Mouse (Mus musculus): Measurements from ENCODE around the gene Adcy7.

The Adcy7 gene

DNA sequence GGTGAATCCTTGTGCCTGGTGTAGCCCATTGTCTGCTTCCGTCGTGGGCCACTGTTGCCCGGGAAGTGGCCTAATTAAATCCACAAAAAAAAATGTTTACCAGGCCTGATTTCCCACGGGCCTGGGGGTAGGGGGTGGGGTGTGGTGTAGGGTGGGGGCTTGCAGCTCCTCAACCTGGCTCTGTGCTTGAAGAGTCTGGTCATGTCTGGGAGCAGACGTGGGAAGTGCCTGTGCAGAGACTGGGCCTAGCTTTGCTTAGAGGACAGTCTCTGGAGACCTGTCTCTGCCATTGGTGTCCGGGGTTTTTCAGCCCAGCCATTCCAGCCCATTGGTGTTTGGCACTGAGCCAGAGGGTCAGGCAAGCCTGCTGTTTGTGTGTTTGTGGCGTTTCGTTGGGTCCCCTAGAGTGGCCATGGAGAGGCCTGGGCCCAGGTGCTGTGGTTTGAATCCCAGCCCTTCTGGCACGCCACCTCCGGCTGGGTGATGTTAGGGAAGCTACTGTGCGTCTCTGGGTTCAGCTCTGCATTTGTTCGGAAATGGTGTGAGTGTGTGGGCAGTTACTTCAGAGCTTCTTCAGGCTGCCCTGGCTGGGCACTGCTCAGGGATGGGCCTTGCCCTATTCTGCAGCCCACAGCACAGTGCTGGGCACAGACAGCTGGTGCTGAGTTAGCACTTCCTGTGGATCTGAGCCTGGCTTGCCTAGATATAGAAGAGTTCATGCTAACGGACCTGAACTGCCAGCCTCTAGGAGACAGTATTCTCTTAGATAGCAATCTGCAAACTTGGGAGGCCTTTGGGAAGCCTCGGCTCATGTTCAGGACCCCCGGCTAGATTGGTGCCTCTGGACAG lies 29.6 kb downstream of the Adcy7 start:
- DNase-seq (ENCODE audit: low read depth), result no peak

DNA sequence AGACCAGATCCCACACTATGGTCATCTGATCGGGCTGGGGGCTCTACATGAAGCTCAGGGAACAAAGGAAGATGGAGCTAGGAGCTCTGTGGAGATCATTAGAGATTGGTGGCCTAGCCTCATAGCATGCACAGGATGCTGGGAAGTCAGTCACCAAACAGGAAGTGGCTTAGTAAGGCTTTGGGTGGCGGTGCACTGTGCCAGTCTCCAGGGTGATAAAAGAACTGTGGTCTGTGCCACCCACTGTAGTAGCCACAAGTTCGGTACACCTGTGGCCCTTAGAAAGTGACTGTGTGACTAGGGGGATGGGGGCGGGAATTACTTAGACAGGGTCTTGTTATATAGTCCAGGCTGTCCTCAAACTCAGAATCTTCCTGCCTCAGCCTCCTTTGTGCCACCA lies 33.6 kb downstream of the Adcy7 start:
- peak; percentile 67 for DNase-seq (ENCODE audit: low read depth)

DNA sequence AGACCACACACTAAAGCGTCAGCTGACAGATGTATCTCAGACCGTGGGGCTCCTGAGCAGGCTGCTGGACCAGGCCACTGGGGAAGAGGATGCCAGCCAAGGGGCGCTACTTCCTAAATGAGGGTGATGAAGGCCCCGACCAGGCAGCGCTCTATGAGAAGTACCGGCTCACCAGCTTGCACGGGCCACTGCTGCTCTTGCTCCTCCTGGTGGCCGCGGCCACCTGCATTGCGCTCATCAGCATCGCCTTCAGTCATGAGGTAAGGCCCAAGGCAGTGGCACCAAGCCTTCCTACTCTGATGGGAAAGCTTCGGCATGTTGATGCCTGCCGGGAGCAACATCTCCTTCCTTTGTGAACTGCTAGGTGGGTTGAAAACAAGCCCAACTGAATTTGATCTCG lies 34.3 kb downstream of the Adcy7 start:
- peak; percentile 60 for DNase-seq (ENCODE audit: low read depth)

DNA sequence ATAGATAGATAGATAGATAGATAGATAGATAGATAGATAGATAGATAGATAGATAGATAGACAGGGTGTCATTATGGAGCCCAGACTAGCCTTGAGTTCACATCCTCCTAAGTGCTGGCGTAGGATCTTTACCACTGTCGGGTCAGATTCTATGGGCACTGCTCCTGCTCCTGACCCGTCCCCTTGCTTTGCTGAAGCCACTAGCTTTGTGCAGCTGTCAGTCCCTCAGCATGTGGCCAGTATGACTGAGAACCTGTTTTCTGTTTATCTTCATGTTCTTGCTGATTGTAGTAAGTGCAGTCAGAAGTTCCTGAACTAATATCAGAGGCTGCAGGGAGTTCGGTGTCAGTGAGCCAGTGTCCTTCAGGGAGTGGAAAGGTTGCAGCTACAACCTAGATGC lies 35.5 kb downstream of the Adcy7 start:
- DNase-seq (ENCODE audit: low read depth), result no peak

DNA sequence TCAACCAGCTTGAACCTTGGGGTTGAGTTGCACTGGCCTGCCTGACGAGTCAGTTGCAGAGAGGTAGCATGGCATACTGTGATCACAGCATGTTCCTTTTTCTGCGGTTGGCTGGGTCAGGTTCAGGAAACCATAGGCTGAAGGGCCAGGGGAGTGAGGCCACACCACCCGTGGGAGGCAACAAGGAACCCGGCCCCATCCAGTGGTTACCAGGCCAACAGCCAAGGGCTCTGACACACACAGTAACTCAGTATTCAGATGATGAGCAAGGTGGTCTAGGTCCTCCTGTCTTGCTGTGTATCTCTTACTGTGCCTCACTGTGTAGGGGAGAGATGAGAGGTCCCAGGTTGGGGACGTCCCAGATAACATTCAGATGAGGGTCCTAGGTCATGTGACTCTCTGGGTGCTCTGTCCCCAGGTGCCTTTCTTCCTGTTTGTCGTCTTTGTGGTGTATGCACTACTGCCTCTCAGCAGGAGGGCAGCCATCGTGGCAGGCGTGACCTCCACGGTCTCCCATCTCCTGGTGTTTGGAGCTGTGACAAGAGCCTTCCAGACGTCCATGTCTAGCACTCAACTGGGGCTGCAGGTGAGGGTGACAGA lies 37.2 kb downstream of the Adcy7 start:
- DNase-seq (ENCODE audit: low read depth), result no peak

DNA sequence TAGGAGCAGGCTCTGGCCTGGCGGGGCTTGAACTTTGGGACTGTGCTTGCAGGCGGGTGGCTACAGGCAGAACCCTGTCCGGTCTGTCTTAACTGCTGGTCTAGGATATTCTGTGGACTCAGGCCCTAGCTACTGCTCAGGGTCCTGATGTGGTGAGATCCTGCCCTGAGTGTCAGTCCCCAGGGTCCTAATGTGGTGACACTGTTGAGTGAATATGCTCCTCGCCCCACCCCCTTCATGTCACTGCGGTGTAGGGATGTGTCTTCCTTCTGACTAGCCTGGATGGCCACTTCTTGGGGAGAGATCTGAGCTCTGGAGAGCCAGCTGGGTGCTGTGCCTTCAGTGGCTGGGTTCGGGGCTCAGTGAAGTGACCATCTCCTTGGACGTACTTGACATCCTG lies 37.7 kb downstream of the Adcy7 start:
- DNase-seq (ENCODE audit: low read depth), result no peak

DNA sequence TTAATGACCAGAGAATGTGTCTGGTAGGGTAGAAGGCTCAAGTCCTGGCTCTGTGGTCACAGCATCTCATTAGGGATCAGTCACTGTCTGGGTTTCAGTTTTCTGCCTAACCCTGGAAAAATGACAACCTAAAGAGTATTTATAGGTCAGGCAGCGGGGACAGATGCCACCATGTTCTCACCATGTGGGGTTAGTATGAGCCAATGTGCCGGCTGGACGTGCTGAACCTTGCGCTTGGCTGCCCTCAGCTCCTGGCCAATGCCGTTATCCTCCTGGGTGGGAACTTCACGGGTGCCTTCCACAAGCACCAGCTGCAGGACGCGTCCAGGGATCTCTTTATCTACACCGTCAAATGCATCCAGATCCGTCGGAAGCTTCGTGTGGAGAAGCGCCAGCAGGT lies 38.1 kb downstream of the Adcy7 start:
- no peak for DNase-seq (ENCODE audit: low read depth)

DNA sequence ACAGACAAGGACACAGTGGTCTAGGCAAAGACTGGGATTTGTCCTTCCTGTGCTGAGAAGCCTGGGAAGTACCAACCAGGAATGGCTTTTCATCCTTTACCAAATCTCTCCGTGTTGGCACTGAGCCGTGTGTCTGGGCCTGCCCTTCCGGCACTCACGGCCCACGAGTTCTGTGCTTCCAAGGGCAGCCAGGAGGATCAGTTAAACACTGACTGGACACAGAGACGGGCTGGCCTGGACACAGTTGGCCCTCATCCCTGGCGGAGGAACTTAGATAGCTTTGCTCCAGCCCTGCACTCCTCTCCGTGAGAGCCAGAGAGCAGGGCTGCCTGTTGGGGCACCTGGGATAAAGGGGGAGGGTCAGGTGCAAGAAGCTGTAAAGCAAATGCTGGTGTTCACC lies 40.8 kb downstream of the Adcy7 start:
- DNase-seq (ENCODE audit: low read depth), result no peak

DNA sequence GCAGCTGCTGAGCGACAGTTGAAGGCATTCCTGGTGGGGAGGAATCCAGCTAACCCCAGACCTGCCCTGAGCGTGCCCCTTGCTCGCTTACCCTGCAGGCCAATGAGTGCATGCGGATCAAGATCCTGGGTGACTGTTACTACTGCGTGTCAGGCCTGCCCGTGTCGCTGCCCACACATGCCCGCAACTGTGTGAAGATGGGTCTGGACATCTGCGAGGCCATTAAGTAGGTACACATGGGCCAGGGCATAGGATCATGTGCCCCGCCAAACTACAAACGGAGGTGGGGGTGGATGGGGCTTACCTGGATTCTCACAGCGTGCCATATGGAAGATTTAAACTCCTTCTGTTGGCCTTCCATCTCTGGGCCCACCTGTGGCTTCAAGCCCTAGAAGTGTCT lies 41.8 kb downstream of the Adcy7 start:
- no peak for DNase-seq (ENCODE audit: low read depth)

DNA sequence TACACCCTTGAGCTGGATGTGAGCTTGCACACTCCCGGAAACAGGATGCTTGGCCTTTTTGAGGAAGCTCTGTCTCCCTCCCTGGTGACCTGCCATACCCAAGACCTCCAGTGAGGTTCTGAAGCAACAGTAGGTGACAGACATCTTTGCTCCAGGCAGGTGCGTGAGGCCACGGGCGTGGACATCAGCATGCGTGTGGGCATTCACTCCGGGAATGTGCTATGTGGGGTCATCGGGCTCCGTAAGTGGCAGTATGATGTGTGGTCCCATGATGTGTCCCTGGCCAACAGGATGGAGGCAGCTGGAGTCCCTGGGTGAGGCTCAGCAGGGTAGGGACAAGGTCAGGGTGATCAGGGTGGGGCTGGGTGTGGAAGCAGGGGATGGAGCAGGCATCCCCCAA lies 43.1 kb downstream of the Adcy7 start:
- no peak for DNase-seq (ENCODE audit: low read depth)

DNA sequence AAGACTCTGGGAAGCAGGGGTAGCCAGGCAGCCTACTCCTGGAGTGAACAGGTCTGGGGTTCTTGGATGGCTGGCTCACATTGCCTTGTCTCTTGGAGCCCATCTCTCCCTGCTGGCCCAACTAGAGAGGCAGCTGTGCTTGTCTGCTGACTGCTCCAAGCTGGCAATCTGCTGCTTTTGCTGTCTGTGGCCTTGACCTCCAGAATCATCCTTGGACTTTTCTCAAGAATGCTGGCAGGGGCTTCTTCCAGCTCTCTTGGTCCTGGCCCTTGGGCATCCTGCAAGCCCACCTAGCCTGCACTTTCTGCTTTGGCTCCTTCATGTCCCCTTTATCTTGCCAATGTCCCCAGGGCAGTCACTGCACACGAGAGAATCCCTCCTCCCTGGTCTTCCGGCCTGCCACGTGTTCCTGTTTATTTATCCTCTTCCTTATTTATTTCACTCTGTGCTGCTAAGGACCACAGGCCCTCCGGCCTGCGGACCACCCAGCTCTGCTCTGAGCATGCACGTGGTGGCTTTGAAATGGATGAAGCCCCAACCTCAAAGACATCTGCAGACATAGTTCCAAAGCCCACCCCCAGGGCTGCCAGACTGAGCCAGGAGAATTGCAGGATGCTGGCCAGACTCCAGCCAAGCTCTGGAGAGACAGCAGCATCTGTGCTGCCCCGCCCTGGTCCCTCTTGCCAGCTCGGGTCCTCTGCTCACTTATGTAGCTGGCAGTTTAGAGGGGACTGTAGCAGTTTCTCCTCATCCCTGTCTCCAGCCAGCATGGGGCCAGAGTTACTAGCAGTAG lies 44.1 kb downstream of the Adcy7 start:
- no peak for DNase-seq (ENCODE audit: low read depth)

DNA sequence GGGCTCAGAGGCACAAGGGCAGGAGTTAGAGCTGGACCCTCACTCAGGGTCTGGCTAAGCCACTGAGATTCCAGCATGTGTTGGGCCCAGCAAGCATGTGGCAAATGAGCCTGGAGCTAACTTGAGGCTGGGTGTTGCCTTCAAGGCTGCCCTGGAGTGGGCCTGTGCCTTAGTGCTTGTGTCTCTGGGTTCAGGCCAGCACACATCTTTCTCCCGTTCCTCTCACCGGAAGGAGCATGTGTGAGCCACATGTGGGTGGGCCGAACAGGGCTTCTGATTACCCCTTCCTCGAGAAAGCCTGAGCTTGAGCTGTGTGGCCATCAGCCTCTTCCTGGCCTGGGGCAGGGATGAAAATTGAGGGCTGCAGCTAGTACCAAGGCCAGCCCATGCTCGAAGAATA lies 45.1 kb downstream of the Adcy7 start:
- no peak for DNase-seq (ENCODE audit: low read depth)

DNA sequence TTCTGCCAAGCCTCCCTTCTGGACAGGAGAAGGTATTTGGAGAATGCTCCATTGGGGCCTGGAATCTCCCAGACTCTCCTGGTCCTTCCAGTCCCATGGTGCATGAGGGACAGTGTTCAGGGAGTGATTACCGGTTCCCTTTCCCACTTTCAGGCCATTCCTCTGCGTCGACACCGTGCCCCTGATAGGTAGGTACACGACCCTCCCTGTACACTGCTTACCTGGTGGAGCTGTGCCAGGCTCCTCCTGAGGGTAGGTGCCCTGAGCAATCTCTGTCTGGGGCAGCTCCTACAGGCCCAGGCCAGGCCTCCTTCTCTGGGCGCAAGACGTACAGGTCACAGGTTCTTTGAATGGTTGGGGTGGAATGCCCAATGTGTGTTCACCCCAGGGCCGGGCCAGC lies 45.9 kb downstream of the Adcy7 start:
- no peak for DNase-seq (ENCODE audit: low read depth)

DNA sequence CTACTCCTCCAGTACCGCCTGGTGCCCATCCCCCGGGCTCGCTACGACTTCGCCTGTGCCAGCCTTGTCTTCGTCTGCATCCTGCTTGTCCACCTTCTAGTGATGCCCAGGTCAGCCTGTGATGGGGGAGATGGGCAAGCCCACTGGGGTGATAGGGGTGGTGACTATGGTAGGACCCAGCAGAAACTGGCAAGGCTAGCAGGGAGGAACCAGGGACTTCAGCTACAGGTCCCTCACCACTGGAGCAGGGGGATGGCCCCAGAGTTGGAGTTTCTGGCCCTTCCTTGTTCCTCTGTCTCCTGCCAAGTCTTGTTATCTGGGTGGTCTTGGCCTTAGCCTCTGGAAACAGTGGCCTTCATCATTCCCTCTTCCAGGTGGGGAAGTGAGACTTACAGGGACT lies 47.9 kb downstream of the Adcy7 start:
- DNase-seq (ENCODE audit: low read depth), result no peak

DNA sequence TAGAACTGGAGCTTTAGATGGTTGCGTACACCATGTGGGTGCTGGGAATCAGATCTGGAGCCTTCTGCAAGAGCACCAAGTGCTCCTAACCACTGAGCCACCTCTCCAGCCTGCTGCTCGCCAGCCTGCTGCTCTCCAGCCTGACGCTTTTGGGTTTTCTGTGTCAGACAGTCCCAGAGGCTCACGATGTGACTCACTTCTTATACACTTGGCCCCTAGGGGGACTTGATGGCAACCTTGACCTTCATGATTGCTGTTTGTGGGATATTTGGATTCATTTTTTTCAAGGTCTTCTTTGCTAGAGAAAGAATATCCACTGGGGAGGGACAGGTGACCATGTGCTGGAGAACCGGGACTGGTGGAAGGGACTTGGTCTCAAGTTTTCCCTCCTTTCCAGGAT lies 49.2 kb downstream of the Adcy7 start:
- DNase-seq (ENCODE audit: low read depth), result no peak

DNA sequence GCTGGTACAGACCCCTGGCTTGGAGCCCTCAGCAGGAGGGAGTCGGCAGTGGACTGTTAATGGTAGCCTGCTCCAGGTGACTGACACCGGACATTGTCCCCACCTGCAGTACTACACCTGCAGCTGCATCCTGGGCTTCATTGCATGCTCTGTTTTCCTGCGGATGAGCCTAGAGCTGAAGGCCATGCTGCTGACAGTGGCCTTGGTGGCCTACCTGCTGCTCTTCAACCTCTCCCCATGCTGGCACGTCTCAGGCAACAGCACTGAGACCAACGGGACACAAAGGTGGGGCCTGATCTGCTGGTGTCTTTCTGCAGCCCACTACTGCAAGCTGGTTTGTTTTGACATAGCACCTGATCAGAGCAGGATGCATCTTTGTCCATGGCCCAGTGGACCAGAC lies 51.3 kb downstream of the Adcy7 start:
- no peak for DNase-seq (ENCODE audit: low read depth)

DNA sequence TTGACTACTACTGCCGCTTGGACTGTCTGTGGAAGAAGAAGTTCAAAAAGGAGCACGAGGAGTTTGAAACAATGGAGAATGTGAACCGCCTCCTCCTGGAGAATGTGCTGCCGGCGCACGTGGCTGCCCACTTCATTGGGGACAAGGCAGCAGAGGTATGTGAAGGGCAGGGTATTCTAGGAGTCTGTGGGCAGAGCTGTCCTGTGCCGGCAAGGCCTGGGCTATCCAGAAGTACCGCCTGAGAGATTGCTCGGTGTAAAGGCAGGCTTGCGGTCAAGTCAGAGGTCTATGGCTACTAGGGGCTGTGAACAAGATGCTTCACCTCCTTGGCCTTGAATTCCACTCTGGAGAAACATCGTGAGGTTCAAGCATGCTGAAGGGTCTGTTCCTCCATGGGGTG lies 52.6 kb downstream of the Adcy7 start:
- DNase-seq (ENCODE audit: low read depth), result no peak

DNA sequence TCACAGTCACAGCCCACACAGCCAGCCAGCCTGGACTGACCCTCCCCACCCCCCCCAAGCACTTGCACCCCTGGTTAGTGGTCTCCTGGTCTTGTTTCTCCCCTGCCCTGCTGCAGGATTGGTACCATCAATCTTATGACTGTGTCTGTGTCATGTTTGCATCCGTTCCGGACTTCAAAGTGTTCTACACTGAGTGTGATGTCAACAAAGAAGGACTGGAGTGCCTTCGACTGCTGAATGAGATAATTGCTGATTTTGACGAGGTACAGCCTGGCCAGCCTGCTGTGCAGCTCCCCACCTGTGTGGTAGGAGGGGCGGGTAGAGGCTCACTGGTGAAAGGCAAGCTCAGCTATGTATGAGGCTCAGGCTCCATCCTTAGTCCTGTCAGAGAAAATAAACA lies 53.0 kb downstream of the Adcy7 start:
- DNase-seq (ENCODE audit: low read depth), result no peak

DNA sequence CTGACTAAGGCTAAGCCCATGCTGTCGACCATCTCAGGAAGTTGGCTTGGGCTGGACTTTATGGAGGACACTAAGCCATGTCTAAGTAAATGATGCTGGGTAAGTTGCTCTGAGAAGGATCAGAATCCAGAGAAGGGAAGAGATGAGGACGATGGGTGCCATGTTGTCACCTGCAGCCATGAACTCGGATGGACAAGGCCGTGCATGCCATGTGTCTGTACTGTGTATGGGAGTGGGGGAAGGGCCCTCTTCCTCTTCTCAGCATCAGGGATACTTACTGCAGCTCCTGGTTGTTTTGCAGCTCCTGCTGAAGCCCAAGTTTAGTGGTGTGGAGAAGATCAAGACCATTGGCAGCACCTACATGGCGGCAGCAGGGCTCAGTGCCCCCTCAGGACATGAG lies 53.6 kb downstream of the Adcy7 start:
- no peak for DNase-seq (ENCODE audit: low read depth)

DNA sequence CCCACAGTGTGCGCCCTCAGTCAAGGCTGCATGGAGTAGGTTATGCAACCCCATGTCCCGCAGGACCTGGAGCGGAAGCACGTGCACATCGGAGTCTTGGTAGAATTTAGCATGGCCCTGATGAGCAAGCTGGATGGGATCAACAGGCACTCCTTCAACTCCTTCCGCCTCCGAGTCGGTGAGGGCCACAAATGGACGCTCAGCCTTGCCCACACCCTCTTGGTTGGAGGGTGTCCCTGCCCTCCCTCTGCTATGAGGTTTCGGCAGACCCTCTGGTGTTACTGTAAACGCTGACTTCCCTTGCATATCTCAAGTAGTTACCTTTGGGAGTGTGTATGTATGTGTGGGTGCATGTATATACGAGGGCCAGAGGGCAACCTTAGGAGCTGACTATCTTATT lies 54.1 kb downstream of the Adcy7 start:
- no peak for DNase-seq (ENCODE audit: low read depth)

DNA sequence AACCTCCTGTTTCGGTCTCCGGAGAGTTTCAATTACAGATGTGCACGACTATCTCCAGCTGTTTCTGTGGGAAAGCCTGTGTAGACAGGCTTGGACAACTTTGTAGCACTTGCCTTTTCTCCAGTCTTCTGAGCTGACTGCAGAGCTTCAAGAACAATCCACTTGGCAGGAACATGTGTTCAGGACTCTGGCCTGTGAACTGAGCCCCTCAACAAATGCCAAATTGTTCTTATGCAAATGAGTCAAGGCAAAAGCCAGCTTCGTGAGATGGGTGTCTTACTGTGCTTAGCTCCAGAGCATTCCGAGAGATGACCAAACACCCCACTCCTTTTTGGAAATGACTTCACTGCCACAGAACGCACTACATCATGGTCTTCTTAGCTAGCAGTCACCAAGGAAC lies 56.5 kb downstream of the Adcy7 start:
- no peak for DNase-seq (ENCODE audit: low read depth)

DNA sequence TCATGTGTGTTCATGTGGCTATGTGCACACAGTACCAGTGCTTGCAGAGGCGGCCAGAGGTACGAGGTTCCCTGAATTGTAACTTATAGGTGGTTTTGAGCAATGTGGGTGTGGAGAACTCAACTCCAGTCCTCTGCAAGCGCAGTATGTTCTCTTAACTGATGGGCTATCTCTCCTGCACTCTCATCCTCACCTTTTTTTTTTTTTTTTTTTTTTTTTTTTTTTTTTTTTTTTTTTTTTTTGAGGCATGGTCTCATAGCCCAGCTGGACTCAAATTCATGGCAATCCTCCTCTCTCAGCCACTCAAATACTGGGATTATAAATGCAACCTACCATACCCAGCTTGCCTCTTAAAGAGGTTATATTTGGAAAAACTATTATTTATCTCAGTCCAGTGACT lies 58.6 kb downstream of the Adcy7 start:
- DNase-seq (ENCODE audit: low read depth), result no peak

DNA sequence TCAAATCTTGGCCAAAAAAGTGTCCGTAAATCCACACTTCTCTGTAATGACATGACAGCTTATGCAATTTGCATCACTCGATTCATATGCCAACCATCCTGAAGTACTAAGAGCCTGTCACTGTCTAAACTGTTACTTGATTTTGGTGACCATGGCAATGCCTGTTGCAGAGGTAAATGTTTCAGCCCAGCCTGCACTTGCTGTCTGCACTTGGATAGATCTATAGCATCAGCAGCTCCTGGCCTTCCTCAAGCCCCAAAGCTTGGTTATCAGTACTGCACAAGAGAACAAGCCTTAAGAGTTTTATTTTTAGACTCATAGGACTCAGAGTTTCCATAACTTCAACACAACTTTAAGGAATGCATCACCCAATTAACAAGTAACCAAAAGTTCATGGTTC lies 62.2 kb downstream of the Adcy7 start:
- no peak for DNase-seq (ENCODE audit: low read depth)
